Mouse (Mus musculus): Measurements from ENCODE around the gene Fzr1.

Fzr1 gene

DNA sequence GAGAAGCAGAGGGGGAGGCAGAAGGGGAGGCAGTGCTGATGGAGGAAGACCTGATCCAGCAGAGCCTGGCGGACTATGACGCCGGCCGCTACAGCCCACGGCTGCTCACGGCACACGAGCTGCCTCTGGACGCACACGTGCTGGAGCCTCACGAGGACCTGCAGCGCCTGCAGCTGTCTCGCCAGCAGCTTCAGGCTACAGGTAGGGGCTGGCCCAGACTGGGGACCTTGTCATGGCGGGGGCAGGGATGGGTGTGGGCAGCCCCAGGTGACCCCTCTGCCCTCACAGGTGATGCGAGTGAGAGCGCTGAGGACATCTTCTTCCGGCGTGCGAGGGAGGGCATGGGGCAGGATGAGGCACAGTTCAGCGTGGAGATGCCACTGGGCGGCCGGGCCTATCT lies 53.1 kb downstream of the Fzr1 start:
- in situ Hi-C loops (cut with MboI; ENCODE audit: low pct_unique_long_range_greater_than_20kb in 1 of 2, low sequenced_read_pairs in 2 of 2, unreplicated experiment in 1 of 2) = no loop called here

DNA sequence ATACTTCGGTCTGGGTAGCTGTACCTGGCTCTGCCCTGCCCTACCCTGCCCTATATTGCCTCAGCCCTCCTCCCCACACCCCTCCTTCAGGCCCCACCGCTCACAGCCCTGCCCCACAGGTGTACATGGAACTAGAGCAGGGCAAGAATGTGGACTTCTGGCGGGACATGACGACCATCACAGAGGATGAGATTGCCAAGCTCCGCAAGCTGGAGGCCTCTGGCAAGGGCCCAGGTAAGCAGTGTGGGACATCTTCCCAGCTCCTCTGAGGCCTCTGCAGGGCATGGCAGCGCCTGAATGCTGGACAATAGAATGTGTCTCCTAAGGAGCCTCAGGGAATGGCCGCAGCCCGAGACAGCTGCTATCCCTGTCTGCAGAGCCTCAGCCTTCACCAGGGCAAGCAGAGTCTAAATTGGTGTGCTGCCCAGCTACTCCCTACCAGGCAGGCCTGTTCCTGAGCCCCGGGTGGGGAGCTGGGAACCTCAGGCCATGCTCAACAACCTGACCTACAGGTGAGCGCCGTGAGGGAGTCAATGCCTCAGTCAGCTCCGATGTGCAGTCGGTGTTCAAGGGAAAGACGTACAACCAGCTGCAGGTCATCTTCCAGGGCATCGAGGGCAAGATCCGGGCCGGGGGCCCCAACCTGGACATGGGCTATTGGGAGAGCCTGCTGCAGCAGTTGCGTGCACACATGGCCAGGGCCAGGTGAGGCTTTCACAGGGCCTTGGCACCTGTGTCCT lies 54.4 kb downstream of the Fzr1 start:
- in situ Hi-C loops (cut with MboI; ENCODE audit: low pct_unique_long_range_greater_than_20kb in 1 of 2, low sequenced_read_pairs in 2 of 2, unreplicated experiment in 1 of 2) = no loop called here

GRCm38 (mm10) chr10:81323141-81323775 lies 55.1 kb downstream of the Fzr1 start:
- in situ Hi-C loops (cut with MboI; ENCODE audit: low pct_unique_long_range_greater_than_20kb in 1 of 2, low sequenced_read_pairs in 2 of 2, unreplicated experiment in 1 of 2) = no loop called here

DNA sequence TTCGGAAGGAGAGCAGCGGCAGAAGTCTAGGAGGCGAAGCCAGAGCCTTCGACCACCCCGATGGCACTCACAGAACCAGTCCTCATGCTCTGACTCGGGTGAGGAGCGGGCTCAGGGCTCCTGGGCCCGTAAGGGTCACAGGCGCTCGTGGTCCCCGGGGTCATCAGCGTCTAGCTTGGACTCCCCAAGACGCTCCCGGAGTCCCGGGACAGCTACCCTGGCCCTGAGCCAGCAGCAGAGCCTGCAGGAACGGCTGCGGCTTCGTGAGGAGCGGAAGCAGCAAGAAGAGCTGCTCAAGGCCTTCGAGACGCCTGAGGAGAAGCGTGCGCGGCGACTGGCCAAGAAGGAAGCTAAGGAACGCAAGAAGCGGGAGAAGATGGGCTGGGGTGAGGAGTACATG lies 55.9 kb downstream of the Fzr1 start:
- in situ Hi-C loops (cut with MboI; ENCODE audit: low pct_unique_long_range_greater_than_20kb in 1 of 2, low sequenced_read_pairs in 2 of 2, unreplicated experiment in 1 of 2) = no loop called here

GRCm38 (mm10) chr10:81321436-81321835 lies 56.9 kb downstream of the Fzr1 start:
- in situ Hi-C loops (cut with MboI; ENCODE audit: low pct_unique_long_range_greater_than_20kb in 1 of 2, low sequenced_read_pairs in 2 of 2, unreplicated experiment in 1 of 2) = no loop called here

GRCm38 (mm10) chr10:81320550-81321347 lies 57.6 kb downstream of the Fzr1 start, which contains the start of gene Cactin:
Cactin (plus strand) TSS chr10:81321103.
- in situ Hi-C loops (cut with MboI; ENCODE audit: low pct_unique_long_range_greater_than_20kb in 1 of 2, low sequenced_read_pairs in 2 of 2, unreplicated experiment in 1 of 2) = no loop called here

- in situ Hi-C loops (cut with MboI; ENCODE audit: low pct_unique_long_range_greater_than_20kb in 1 of 2, low sequenced_read_pairs in 2 of 2, unreplicated experiment in 1 of 2) = no loop called here
Measured at GRCm38 (mm10) chr10:81319741-81320549, 58.4 kb downstream of the Fzr1 start.

GRCm38 (mm10) chr10:81319330-81319699 lies 59.0 kb downstream of the Fzr1 start:
- in situ Hi-C loops (cut with MboI; ENCODE audit: low pct_unique_long_range_greater_than_20kb in 1 of 2, low sequenced_read_pairs in 2 of 2, unreplicated experiment in 1 of 2) = no loop called here

DNA sequence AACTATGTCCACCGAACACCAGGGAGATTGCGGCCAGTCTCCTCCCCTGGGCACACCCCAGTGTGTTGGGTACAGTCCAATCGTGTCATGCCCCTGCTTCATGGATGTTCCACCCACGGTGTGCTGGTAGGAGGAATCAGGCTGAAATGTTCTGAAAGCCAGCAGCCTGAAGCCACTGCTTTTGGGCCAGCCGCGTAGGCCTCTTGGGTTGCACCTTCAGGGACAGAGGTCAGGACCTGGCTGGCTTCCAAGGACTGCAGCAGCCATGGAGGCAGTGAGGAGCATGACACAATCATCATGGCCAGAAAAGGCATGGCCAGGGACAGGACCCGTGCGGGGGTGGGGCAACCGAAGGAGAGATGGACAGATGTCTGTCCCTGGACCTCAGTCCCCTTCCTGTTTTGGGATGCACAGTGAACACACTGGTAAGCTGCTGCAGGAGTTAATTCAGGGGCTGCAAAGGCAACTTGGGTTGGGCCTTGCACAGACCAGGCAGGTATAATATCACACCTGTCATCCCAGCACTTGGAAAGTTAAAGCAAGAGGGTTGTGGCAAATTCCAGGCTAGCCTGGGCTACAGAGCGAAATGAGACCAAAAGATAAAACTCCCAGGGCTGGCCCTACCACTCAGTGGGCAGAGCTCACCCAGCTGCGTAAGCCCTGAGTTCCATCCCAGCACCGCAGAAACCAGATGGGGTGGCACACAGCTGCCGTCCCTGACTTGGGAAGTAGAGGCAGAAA lies 59.6 kb downstream of the Fzr1 start:
- in situ Hi-C loops (cut with MboI; ENCODE audit: low pct_unique_long_range_greater_than_20kb in 1 of 2, low sequenced_read_pairs in 2 of 2, unreplicated experiment in 1 of 2) = no loop called here

GRCm38 (mm10) chr10:81317273-81317672 lies 61.0 kb downstream of the Fzr1 start:
- in situ Hi-C loops (cut with MboI; ENCODE audit: low pct_unique_long_range_greater_than_20kb in 1 of 2, low sequenced_read_pairs in 2 of 2, unreplicated experiment in 1 of 2) = no loop called here

DNA sequence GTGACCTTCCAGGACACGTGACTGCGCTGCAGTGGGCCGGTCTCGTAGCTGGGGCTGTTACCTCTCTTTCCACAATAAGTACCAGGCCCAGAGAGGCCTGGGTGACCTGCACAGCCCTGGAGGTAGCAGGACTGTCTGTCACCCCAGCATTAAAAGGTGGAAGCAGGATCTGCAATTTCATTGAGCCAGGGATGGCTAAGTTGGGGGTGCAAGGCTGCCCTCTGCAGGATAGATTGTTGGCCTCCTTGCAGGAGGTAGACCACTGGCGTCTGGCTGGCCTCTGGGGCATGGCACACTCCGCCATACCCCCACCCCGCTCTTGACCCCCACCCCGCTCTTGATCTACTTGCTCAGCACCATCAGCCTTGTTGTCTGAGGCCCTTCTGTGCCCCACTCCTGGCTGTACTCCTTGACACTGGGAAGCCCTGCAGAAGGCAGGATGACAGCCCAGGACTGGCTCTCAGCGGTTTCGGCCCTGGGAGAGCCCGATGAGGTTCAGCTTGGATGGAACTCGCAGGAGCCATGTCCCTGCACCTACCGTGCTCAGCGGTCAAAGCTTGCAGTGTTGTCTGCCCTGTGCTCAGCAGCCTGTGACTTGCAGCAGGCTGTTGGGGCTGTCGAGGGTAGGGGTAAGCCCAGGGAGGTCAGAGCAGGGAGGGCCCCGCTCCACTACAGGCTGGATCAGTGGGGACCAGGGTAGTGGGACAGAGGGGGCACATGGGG lies 61.8 kb downstream of the Fzr1 start:
- in situ Hi-C loops (cut with MboI; ENCODE audit: low pct_unique_long_range_greater_than_20kb in 1 of 2, low sequenced_read_pairs in 2 of 2, unreplicated experiment in 1 of 2) = no loop called here

Measured in mouse embryonic stem cell (cell line).